Mouse (Mus musculus) cerebellum, postnatal 36 days (tissue): ENCODE data around the gene Epb41l2.

ENCODE experiments used
- DNase-seq, 2 experiments: peaks; one replicate each; pipeline ENCODE4 v3.0.0; 2021 to 2022; ENCODE audit warnings: mixed read lengths in 2 of 2

Gene Epb41l2

GRCm38 (mm10) chr10:25400646-25401045, 41.0 kb downstream of the Epb41l2 start:
- no peak for DNase-seq

DNA sequence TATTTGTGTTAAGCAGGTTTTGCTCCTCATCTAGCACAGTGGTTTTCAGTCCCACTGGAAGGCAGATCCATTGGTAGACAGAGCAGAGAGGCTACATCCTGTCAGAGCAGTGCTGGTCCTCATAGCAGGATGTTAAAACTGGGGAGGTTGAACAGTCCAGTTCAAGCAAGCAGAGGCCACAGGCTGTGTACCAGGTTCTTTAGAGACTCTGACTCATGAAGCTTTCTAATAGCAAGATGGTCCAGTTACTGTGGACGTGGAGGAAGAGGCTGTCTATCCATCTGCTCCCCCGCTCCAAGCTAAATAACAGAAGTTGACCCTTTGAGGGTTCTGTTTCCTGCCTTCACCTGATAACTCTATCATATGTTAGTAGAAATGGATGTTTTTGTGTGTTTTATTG, 41.8 kb downstream of the Epb41l2 start:
- DNase-seq: no peak

GRCm38 (mm10) chr10:25402886-25403285, 43.3 kb downstream of the Epb41l2 start:
- no peak for DNase-seq

GRCm38 (mm10) chr10:25403813-25404701, 44.5 kb downstream of the Epb41l2 start:
- no peak for DNase-seq

DNA sequence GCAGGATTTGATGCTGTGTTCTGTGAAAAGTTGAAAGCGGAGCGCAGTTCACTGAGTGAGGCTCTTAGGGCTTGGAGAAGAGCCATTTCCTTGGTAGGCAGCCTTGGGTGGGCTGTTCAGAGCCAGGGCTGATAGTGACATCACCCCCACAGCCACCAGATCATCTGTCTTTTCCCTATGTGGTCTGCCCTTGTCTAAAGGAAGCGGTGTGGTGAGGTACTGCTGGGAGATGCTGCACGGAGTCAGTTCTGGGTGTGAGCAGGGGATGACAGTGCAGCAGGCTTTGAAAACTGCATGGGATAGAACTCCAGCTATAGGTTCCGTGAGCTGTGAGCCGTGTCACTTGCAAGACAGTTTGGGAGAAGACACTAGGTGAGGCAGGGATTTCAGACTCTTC, 45.1 kb downstream of the Epb41l2 start:
- DNase-seq: no peak

DNA sequence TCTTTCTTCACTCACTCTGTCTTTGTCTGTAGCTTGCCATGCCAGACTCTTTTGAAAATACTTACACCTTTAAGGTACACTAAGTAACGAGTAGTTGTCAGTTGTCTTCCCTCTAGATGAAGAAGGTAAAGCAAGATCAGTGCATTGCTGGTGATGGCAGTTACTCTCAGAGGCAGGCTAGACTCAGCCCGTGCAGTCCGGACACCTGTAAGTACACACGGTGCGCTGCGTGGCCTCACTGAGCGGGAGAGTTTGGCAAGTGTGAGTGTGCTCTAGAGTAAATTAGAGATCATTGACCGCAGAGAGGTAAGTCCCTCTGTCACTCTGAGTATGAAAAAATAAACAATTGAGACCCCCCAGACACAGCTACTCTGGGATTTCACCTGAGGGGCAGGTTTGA, 46.0 kb downstream of the Epb41l2 start:
- no peak for DNase-seq

GRCm38 (mm10) chr10:25406695-25407094, 47.1 kb downstream of the Epb41l2 start:
- DNase-seq: no peak

DNA sequence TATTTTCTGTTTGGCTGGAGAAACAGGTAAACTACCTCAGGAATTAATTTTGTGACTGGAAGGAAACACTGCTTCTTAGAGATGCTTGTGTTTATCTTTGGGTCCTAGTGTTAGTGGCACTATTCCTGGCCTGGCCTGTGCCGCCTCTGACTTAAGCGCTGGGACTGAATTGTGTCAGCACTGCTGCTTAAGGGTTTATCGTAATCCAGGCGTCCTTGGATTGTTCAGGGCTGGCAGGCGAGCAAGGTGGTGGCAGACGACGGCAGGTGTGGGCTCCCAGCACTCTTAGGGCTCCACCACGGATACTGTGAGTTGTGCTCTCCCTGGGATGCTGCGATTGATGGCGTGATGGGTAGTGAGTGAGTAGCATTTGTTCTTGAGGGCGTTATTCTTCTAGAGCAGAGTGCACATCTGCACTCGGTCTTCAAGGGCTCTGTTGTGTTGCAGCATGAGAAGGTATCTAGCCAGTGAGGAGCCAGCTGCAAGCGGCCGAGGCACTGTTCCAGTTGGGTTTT, 48.6 kb downstream of the Epb41l2 start:
- no peak for DNase-seq

DNA sequence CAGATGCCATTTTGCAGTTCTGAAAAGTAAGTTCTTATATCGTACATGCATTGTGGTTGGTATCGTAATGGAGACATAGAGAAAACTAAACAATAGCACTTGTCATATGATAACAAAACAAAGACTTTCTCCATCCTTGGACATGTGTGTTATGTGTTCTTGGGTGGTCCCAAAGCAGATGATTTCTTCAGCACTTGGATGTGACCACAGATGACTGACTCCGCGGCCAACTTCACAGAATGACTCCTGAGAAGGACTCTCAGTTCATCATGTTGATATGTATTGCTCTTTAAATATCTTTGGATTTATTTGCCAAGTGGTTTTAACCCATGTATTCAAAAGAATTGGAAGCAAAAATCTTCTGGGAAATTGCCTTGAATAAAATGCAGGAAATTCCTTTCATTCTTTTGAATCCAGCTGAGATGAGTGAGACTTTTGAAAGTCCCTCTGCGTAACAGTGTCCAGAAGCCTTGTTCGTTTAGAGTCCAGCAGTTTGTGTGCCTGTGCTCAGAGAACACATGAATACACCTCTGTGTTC, 52.3 kb downstream of the Epb41l2 start:
- DNase-seq: no peak

- no peak for DNase-seq
Observed at GRCm38 (mm10) chr10:25415188-25415717, 55.7 kb downstream of the Epb41l2 start.

DNA sequence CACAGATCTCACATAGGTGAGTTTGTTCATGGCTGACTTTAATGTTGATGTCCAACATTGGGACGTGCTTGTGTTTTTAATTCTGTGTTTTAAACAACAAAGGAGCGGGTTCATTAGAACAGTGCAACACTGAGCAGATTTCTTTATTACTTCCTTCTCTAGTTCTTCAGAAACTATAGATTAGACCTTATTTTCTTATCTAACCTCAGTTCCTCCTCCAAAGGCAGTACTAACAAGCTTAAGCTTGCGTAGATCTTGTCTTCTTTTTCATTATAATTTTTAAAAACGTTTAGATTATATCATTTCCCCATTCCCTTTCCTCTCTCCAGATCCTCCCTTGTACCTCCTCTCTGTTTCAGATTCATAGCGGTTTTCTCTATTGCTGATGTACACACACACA, 57.1 kb downstream of the Epb41l2 start:
- no peak for DNase-seq

GRCm38 (mm10) chr10:25426058-25426457, 66.5 kb downstream of the Epb41l2 start:
- DNase-seq: no peak

DNA sequence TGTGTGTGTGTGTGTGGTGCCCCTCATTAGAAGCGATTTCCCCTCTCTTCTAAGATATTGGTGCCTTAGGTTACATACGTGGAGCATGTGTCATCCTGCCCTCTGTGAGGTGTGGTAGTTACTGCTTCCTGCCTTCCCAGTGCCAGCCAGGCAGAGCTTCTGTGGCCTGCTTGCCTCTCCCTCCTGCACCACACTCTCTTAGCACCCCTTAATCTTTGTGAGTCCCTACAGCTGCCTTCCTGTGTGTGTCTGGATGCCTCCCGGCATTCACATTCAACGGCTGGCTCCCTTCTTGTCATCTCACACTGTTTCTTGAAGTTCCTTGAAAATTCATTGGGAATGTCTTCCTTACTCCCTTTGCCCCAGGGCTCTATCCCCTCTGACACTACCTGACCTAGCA, 67.2 kb downstream of the Epb41l2 start:
- no peak for DNase-seq

- DNase-seq: no peak
Observed at GRCm38 (mm10) chr10:25427523-25427922, 67.9 kb downstream of the Epb41l2 start.

GRCm38 (mm10) chr10:25428658-25429057, 69.1 kb downstream of the Epb41l2 start:
- no peak for DNase-seq

- no peak for DNase-seq
Observed at GRCm38 (mm10) chr10:25429346-25429745, 69.7 kb downstream of the Epb41l2 start.

GRCm38 (mm10) chr10:25430862-25431261, 71.3 kb downstream of the Epb41l2 start:
- DNase-seq: no peak

DNA sequence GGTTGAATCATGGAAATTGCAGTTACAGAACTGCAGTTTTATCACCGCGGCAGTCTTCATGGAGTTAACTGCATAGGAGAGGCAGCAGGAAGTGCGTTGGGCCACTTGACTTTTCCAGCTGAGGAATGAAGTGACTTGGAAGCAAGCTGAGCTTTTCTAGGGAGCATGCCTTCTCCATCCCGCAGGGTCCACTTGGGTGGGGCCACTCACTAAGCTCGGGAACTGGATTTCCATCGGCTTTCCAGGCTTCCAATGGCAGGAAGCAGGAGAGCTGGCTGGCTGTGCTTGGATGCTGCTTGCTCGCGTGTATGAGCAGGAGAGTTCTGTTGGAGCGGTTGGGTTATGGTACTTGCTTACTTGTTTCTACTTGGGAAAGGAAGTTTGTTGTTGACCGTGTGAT, 72.8 kb downstream of the Epb41l2 start:
- no peak for DNase-seq

DNA sequence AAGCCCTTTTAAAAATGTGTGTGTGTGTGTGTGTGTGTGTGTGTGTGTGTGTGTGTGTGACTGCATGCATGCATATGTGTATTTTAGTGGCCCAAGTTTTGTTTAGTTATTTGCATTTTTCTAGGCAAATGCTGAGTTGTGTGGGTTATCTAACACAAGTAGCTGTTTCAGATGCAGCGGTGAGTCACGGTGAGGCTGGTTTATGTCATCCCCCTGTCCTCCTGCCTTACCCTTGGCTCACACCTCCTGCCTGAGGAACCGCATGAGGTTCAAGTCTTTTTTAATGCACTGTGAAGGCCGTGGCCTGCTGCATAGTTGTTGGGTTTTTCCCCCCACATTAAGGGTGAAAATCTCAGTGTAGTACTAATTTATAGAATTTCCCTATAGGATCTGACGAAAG, 73.3 kb downstream of the Epb41l2 start:
- DNase-seq: no peak

- DNase-seq: no peak
Observed at GRCm38 (mm10) chr10:25433524-25433923, 73.9 kb downstream of the Epb41l2 start.

DNA sequence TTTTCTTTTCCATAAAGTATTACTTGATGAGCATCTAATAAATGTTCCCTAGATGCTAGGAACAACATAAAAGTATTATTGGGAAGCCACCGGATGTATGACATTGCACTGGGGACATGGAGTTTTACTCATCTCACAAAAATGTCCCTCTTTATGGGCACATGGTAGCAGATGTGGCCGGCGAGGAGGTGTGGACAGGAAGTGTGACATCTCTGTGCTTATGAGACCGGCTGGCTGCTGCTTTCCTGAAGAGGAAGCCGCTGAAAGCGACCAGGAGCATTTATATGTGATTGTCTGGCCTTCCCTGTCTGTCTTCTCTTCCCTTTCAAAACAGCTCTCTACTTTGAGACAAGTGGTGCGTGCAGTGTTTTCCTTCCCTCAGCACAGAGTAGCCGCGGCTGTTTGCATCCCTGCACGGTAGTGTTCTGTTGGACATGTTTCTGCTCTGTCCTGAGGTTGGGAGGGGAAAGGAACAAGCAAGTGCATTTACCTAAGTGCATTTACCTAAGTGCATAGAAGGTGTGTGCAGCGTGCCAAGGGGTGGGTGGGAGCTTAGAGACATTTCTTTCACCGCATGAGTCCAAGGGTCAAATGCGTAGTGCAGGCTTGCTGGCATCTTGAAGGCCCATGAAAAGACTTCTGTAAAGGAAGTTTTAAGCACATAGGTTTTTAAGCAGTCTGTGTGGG, 74.9 kb downstream of the Epb41l2 start:
- DNase-seq: no peak

- no peak for DNase-seq
Observed at GRCm38 (mm10) chr10:25436703-25437401, 77.3 kb downstream of the Epb41l2 start.
